Mouse (Mus musculus) hindlimb bud, embryonic 11.5 days (tissue): ENCODE results near the gene Cdr2.
"Not testable (repeated sequence)": the region's sequence is repeated elsewhere in the genome, so short reads cannot be mapped to it uniquely, and the experiment has no call there.

Experiments
- DNase-seq: peaks from one replicate; pipeline ENCODE4 v3.0.0-alpha.2; 2012; ENCODE audit warnings: low read depth, low spot score; ENCODE audit errors: extremely low spot score

The Cdr2 gene

DNA sequence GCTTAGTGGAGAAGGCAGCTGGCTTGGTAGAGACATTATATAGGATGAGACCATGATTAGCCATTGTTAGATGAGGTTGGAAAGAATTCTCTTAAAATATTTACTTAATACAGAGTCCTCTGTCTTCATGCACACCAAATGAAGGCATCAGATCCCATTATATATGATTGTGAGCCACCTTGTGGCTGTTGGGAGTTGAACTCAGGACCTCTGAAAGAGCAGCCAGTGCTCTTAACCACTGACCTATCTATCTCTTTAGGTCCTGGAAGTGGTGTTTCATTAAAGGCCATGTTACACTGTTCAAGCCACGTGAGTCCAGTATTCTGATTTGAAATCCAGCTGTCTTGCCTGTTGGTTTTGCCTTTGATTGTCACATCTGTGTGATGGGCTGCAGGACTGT is 68.8 kb downstream of the Cdr2 start:
- no peak for DNase-seq

DNA sequence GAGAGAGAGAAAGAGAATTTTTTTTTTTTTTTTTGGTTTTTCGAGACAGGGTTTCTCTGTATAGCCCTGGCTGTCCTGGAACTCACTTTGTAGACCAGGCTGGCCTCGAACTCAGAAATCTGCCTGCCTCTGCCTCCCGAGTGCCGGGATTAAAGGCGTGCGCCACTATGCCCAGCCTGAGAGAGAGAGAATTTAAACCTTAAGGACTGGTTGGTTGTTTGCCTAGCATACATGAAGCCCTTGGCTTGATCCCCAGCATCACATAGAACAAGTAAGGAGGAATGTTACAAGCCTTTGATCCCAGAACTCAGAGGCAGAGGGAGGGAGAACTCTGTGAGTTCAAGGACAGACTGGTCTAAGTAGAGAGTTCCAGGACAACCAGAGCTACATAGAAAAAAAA is 70.8 kb downstream of the Cdr2 start:
- not testable (repeated sequence) for DNase-seq

DNA sequence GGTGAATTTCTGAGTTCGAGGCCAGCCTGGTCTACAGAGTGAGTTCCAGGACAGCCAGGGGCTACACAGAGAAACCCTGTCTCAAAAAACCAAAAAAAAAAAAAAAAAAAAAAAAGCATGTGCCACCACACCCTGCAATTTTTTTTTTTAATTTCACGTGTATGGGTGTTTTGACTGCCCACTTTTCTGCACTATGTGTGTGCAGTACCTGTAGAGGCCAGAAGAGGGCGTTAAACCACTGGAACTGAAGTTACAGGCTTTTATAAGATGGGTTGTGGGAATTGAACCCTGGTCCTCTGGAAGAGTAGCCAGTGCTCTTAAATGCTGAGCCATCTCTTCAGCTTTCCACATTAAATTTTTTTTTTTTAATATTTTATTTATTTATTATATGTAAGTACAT is 71.9 kb downstream of the Cdr2 start:
- not testable (repeated sequence) for DNase-seq
